17 mouse cellular contexts compared by ENCODE assay signal in genomic region chr5:139445258-139445657, GRCm38 (mm10). TPM values are rescaled to one million over a fixed set of nuclear protein-coding genes. Genes with fewer than 3 reads are reported as not detected.
DNase-seq lines count a peak whose midpoint lies in the region; ATAC-seq and TF ChIP-seq lines count a peak whose summit lies in the region.
"Had no signal": no experiment of that assay in that cellular context is flagged by ENCODE, and none has a peak within 500 bp of the region (broad histone marks: within the 10 kb centered on the region; RNA-seq: fewer than 3 reads in every experiment).

No protein-coding gene starts in this region.

- H3K4me1 ChIP-seq in heart, adult 2 months (ENCODE audit: control insufficient read depth, insufficient read depth, low read length), result 0 out of 2 replicates have a peak, but pooled peaks cover 3% of the 10 kb centered on the region
- H3K4me1 ChIP-seq in lung, adult 2 months (ENCODE audit: control insufficient read depth, insufficient read depth, low read length), result peaks cover 7% of the 10 kb centered on the region; the same call in 1 of the 2 replicates
- H3K4me1 ChIP-seq in small intestine, adult 2 months (ENCODE audit: control insufficient read depth, insufficient read depth, insufficient read length, low read length), result no peaks in the 10 kb centered on the region
- peaks cover 18% of the 10 kb centered on the region; the same call in 1 of the 2 replicates for H3K4me1 ChIP-seq in forebrain, embryonic 13.5 days

- H3K27ac ChIP-seq in heart, adult 2 months, result no peak overlapping the region
- H3K27ac ChIP-seq in small intestine, adult 2 months (ENCODE audit: insufficient read depth, low read depth, low read length), result no peak overlapping the region
- no peak overlapping the region for H3K27ac ChIP-seq in forebrain, embryonic 13.5 days
- H3K27ac ChIP-seq: heart, embryonic 10.5 days; midbrain, embryonic 15.5 days; neural tube, embryonic 12.5 days had no signal

- no peaks in the 10 kb centered on the region for H3K36me3 ChIP-seq in heart, adult 2 months (ENCODE audit: control insufficient read depth, insufficient read depth, low read length)
- no peaks in the 10 kb centered on the region for H3K36me3 ChIP-seq in small intestine, adult 2 months (ENCODE audit: control insufficient read depth, insufficient read depth, low read length)
- H3K36me3 ChIP-seq in forebrain, embryonic 13.5 days (ENCODE audit: poor library complexity, severe bottlenecking), result no peaks in the 10 kb centered on the region
- H3K36me3 ChIP-seq: heart, embryonic 10.5 days; midbrain, embryonic 15.5 days; neural tube, embryonic 12.5 days had no signal

- WGBS in heart, adult 2 months, result 77% methylated on average over 8 of the region's 8 CpGs
- WGBS in lung, adult 2 months, result 67% methylated on average over 8 of the region's 8 CpGs
- WGBS in small intestine, adult 2 months, result 76% methylated on average over 8 of the region's 8 CpGs
- WGBS in forebrain, embryonic 13.5 days, result 83% methylated on average over 8 of the region's 8 CpGs

- H3K9me3 ChIP-seq in forebrain, embryonic 13.5 days (replicated peaks), result no peaks in the 10 kb centered on the region
- H3K9me3 ChIP-seq: heart, embryonic 10.5 days; midbrain, embryonic 15.5 days; neural tube, embryonic 12.5 days had no signal

- no peaks in the 10 kb centered on the region for H3K79me2 ChIP-seq in heart, adult 2 months (replicated peaks; ENCODE audit: control insufficient read depth, insufficient read depth, low read length)

- no peak overlapping the region for H3K4me2 ChIP-seq in forebrain, embryonic 13.5 days
- H3K4me2 ChIP-seq: midbrain, embryonic 15.5 days; neural tube, embryonic 12.5 days had no signal

- TF ChIP-seq EP300 in heart, adult 2 months (IDR thresholded peaks at IDR 0.05; ENCODE audit: insufficient read depth, low read depth, low read length), result no peak

- no peaks in the 10 kb centered on the region for H3K27me3 ChIP-seq in heart, adult 2 months (ENCODE audit: control insufficient read depth, insufficient read depth, low read length)
- H3K27me3 ChIP-seq in small intestine, adult 2 months (ENCODE audit: control insufficient read depth, insufficient read depth, low read length), result no peaks in the 10 kb centered on the region
- H3K27me3 ChIP-seq in forebrain, embryonic 13.5 days, result no peaks in the 10 kb centered on the region
- H3K27me3 ChIP-seq: midbrain, embryonic 15.5 days; neural tube, embryonic 12.5 days; Patski had no signal

- intact Hi-C loops in heart, adult 2 months (cut with DNase I), result no loop called here

- TF ChIP-seq CTCF in heart, adult 2 months (IDR thresholded peaks at IDR 0.05), result peak; percentile 54
- TF ChIP-seq CTCF in lung, adult 2 months (IDR thresholded peaks at IDR 0.05; ENCODE audit: insufficient read depth, low read length), result peak; percentile 43; the same call in 1 of the 2 replicates
- peak; percentile 25; the same call in 1 of the 2 replicates for TF ChIP-seq CTCF in brain, embryonic 14.5 days (IDR thresholded peaks at IDR 0.05; ENCODE audit: borderline replicate concordance, extremely low read depth, insufficient read depth, insufficient read length)
- TF ChIP-seq CTCF in small intestine, adult 2 months (IDR thresholded peaks at IDR 0.05; ENCODE audit: extremely low read depth, insufficient read length, insufficient replicate concordance, low read depth, low read length), result peak; percentile 24; the same call in 1 of the 2 replicates

- H3K4me3 ChIP-seq in heart, adult 2 months, result no peak overlapping the region
- H3K4me3 ChIP-seq in lung, adult 2 months (replicated peaks; ENCODE audit: extremely low read depth, low read depth, low read length), result no peak overlapping the region
- H3K4me3 ChIP-seq in small intestine, adult 2 months (ENCODE audit: low read depth, low read length), result no peak overlapping the region
- no peak overlapping the region for H3K4me3 ChIP-seq in forebrain, embryonic 13.5 days
- H3K4me3 ChIP-seq: heart, embryonic 10.5 days; midbrain, embryonic 15.5 days; neural tube, embryonic 12.5 days had no signal

- no peak for DNase-seq in heart, adult 2 months
- no peak for DNase-seq in heart, adult 11 months
- DNase-seq in lung, adult 2 months, result no peak
- no peak for DNase-seq in lung, adult 18-20 months
- DNase-seq in brain, embryonic 14.5 days (ENCODE audit: low read depth), result no peak
- DNase-seq: adrenal gland, postnatal 25 days; embryo, embryonic 11 days; kidney, adult 8-10 months; retina, postnatal 1 day; thymus, postnatal 14 days had no signal

- ATAC-seq in forebrain, embryonic 13.5 days, result no peak
- ATAC-seq: CD4-positive, CD25-positive, alpha-beta regulatory T cell, adult 4 months; midbrain, embryonic 15.5 days; Patski had no signal

- no peak overlapping the region for H3K9ac ChIP-seq in heart, adult 2 months (ENCODE audit: low read depth, low read length)
- H3K9ac ChIP-seq in forebrain, embryonic 13.5 days, result no peak overlapping the region
- H3K9ac ChIP-seq: midbrain, embryonic 15.5 days; neural tube, embryonic 12.5 days had no signal

- no peak for TF ChIP-seq POLR2A in heart, adult 2 months (IDR thresholded peaks at IDR 0.05; ENCODE audit: insufficient read depth, low read depth, low read length)
- TF ChIP-seq POLR2A in lung, adult 2 months (IDR thresholded peaks at IDR 0.05; ENCODE audit: borderline replicate concordance, extremely low read depth, low read depth, low read length), result no peak
- TF ChIP-seq POLR2A in brain, embryonic 14.5 days (IDR thresholded peaks at IDR 0.05; ENCODE audit: borderline replicate concordance, extremely low read depth, insufficient read depth, insufficient read length, poor library complexity, severe bottlenecking), result no peak
- no peak for TF ChIP-seq POLR2A in small intestine, adult 2 months (IDR thresholded peaks at IDR 0.05; ENCODE audit: low read depth, low read length)

RNA-seq across cellular contexts. Expression of gene 3110082I17Rik, which starts 15.1 kb away (rescaled TPM):
- total RNA-seq in heart, adult 2 months (2021), result 1 to 10 TPM; 4.9 to 5.6 TPM
- polyA plus RNA-seq in heart, adult 2 months (2012; rRNA removed), result 5.4 and 5.7 TPM in 2 replicates
- polyA plus RNA-seq in lung, adult 2 months (2012; rRNA removed), result 12.2 and 14.0 TPM in 2 replicates
- polyA plus RNA-seq in brain, embryonic 14.5 days (2012; rRNA removed), result 12.3 and 13.4 TPM in 2 replicates
- 6.1 and 6.2 TPM in 2 replicates for polyA plus RNA-seq in small intestine, adult 2 months (2012; rRNA removed)
- polyA plus RNA-seq in forebrain, embryonic 13.5 days (2015; fragmentation: Nextera tagmentation; extraction: Ambion mirVana), result 26.8 and 29.0 TPM in 2 replicates

RNA-seq across cellular contexts. Expression of gene Gper1, which starts 22.3 kb away (rescaled TPM):
- total RNA-seq in heart, adult 2 months (2021), result 1 to 10 TPM; 1.4 to 1.5 TPM
- polyA plus RNA-seq in heart, adult 2 months (2012; rRNA removed), result 2.0 and 4.9 TPM in 2 replicates
- polyA plus RNA-seq in lung, adult 2 months (2012; rRNA removed), result 2.7 and 3.3 TPM in 2 replicates
- 6.5 and 6.8 TPM in 2 replicates for polyA plus RNA-seq in brain, embryonic 14.5 days (2012; rRNA removed)
- 1.8 and 2.1 TPM in 2 replicates for polyA plus RNA-seq in small intestine, adult 2 months (2012; rRNA removed)
- polyA plus RNA-seq in forebrain, embryonic 13.5 days (2015; fragmentation: Nextera tagmentation; extraction: Ambion mirVana), result 5.3 and 5.9 TPM in 2 replicates
- polyA plus RNA-seq: CD4-positive, CD25-positive, alpha-beta regulatory T cell, adult 4 months had no signal

RNA-seq across cellular contexts. Expression of gene Zfand2a, which starts 39.1 kb away (rescaled TPM):
- 10 to 100 TPM; 14.0 to 16.7 TPM for total RNA-seq in heart, adult 2 months (2021)
- 12.0 and 17.6 TPM in 2 replicates for polyA plus RNA-seq in heart, adult 2 months (2012; rRNA removed)
- polyA plus RNA-seq in lung, adult 2 months (2012; rRNA removed), result 15.1 and 19.6 TPM in 2 replicates
- 21.2 and 28.0 TPM in 2 replicates for polyA plus RNA-seq in brain, embryonic 14.5 days (2012; rRNA removed)
- polyA plus RNA-seq in small intestine, adult 2 months (2012; rRNA removed), result 9.6 and 22.6 TPM in 2 replicates
- 8.9 and 9.5 TPM in 2 replicates for polyA plus RNA-seq in forebrain, embryonic 13.5 days (2015; fragmentation: Nextera tagmentation; extraction: Ambion mirVana)

RNA-seq across cellular contexts. Expression of gene C130050O18Rik, which starts 40.2 kb away (rescaled TPM):
- total RNA-seq in heart, adult 2 months (2021), result 1 to 10 TPM in 1 of 2 experiments, under 1 TPM in 1; 0.68 to 1.1 TPM
- polyA plus RNA-seq in heart, adult 2 months (2012; rRNA removed), result 0.98 and 1.1 TPM in 2 replicates
- 7.2 and 9.0 TPM in 2 replicates for polyA plus RNA-seq in lung, adult 2 months (2012; rRNA removed)
- polyA plus RNA-seq in brain, embryonic 14.5 days (2012; rRNA removed), result 0.20 and 0.33 TPM in 2 replicates
- polyA plus RNA-seq in small intestine, adult 2 months (2012; rRNA removed), result 3.0 and 3.5 TPM in 2 replicates
- polyA plus RNA-seq in forebrain, embryonic 13.5 days (2015; fragmentation: Nextera tagmentation; extraction: Ambion mirVana), result 0.11 and 0.18 TPM in 2 replicates
- polyA plus RNA-seq: CD4-positive, CD25-positive, alpha-beta regulatory T cell, adult 4 months had no signal
